Mouse (Mus musculus): Measurements from ENCODE around the gene Tmem185b.

- TF ChIP-seq CTCF (IDR thresholded peaks at IDR 0.05 in 2 of 3, conservative IDR thresholded peaks at IDR 0.05 in 1 of 3; ENCODE audit: control insufficient read depth in 1 of 3, insufficient read depth in 1 of 3, low read depth in 2 of 3, low read length in 3 of 3, poor library complexity in 1 of 3, severe bottlenecking in 1 of 3) (no peak), SIN3A (IDR thresholded peaks at IDR 0.05; ENCODE audit: low read length) (no peak), EP300 (IDR thresholded peaks at IDR 0.05; ENCODE audit: low read depth in 1 of 2, low read length in 2 of 2) (no peak), CHD2 (IDR thresholded peaks at IDR 0.05; ENCODE audit: low read length) (no peak), POLR2AphosphoS2 (IDR thresholded peaks at IDR 0.05; ENCODE audit: low read length) (no peak), CHD1 (IDR thresholded peaks at IDR 0.05; ENCODE audit: low read depth, low read length) (no peak), POLR2AphosphoS5 (IDR thresholded peaks at IDR 0.05; ENCODE audit: borderline replicate concordance, low read depth, low read length) (no peak), ZC3H11A (IDR thresholded peaks at IDR 0.05; ENCODE audit: low read depth, low read length) (no peak), POLR2A (IDR thresholded peaks at IDR 0.05; ENCODE audit: control insufficient read depth in 1 of 2, insufficient read depth in 1 of 2, low read depth in 1 of 2, low read length in 2 of 2, poor library complexity in 1 of 2) (no peak)
Observed at GRCm38 (mm10) chr1:119487917-119488590, 37.9 kb upstream of the Tmem185b start.
